Mouse (Mus musculus): ENCODE results near the gene Eif4g1. TPM values are rescaled to one million over a fixed set of nuclear protein-coding genes. Genes with fewer than 3 reads are reported as not detected.

The Eif4g1 gene
- polyA plus RNA-seq, 1 experiment, result 340 TPM

DNA sequence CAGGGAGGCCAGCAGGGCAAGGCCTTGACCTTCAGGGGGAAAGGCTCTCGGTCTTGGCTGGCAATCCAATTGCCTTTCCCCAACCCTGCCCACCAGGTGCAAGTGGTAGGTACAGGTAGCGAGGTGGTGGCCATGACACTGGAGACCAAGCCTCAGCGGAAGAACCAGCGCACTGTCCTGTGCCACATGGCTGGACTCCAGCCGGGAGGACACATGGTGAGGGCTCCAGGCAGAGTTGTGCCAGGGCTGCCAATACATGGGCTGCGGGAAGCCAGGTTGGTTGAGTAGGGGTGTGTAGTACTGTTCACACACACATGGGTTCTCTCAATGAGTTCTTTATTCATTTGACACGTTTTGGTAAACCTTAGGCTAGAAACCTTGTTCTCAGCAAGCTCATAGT is 68.1 kb downstream of the Eif4g1 start:
- Histone ChIP-seq H3K4me3 (ENCODE audit: low read depth, low read length) (no peak overlapping the region), H3K27me3 (ENCODE audit: control insufficient read depth, insufficient read depth, low read length) (peaks cover 20% of the 10 kb centered on the region), H3K4me1 (ENCODE audit: control insufficient read depth, insufficient read depth, insufficient read length, low read length) (peaks cover 6% of the 10 kb centered on the region), H3K36me3 (ENCODE audit: control insufficient read depth, insufficient read depth, low read length) (no peaks in the 10 kb centered on the region), H3K27ac (ENCODE audit: insufficient read depth, low read depth, low read length) (no peak overlapping the region)
- 85% methylated on average over 7 of the region's 7 CpGs for WGBS
- no peak for TF ChIP-seq POLR2A (IDR thresholded peaks at IDR 0.05; ENCODE audit: low read depth, low read length)
- no peak for TF ChIP-seq CTCF (IDR thresholded peaks at IDR 0.05; ENCODE audit: extremely low read depth, insufficient read length, insufficient replicate concordance, low read depth, low read length)

GRCm38 (mm10) chr16:20736823-20737222 is 68.7 kb downstream of the Eif4g1 start:
- Histone ChIP-seq H3K27me3 (ENCODE audit: control insufficient read depth, insufficient read depth, low read length) (peaks cover 20% of the 10 kb centered on the region), H3K4me3 (ENCODE audit: low read depth, low read length) (no peak overlapping the region), H3K36me3 (ENCODE audit: control insufficient read depth, insufficient read depth, low read length) (no peaks in the 10 kb centered on the region), H3K4me1 (ENCODE audit: control insufficient read depth, insufficient read depth, insufficient read length, low read length) (peaks cover 6% of the 10 kb centered on the region), H3K27ac (ENCODE audit: insufficient read depth, low read depth, low read length) (no peak overlapping the region)
- TF ChIP-seq POLR2A (IDR thresholded peaks at IDR 0.05; ENCODE audit: low read depth, low read length) (no peak), CTCF (IDR thresholded peaks at IDR 0.05; ENCODE audit: extremely low read depth, insufficient read length, insufficient replicate concordance, low read depth, low read length) (no peak)
- WGBS, result 85% methylated on average over 5 of the region's 5 CpGs

DNA sequence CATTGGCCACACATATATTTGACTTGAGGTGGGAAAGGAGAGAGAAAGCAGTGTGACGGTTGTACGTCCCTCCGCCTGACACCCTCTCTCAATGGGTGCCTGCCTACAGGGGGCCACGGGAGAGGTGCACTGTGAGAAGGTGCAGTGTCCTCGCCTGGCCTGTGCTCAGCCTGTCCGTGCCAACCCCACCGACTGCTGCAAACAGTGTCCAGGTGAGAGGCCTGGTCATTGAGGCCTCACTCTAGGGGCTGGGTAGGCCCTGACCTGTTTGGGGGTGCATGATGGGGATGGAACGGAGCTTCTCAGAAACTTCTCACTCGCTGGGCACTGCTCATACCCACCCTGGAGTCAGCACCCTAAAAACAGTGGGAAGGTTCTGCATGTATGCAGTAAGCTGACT is 71.7 kb downstream of the Eif4g1 start:
- Histone ChIP-seq H3K36me3 (ENCODE audit: control insufficient read depth, insufficient read depth, low read length) (no peaks in the 10 kb centered on the region), H3K4me1 (ENCODE audit: control insufficient read depth, insufficient read depth, insufficient read length, low read length) (no peaks in the 10 kb centered on the region), H3K4me3 (ENCODE audit: low read depth, low read length) (no peak overlapping the region), H3K27ac (ENCODE audit: insufficient read depth, low read depth, low read length) (no peak overlapping the region), H3K27me3 (ENCODE audit: control insufficient read depth, insufficient read depth, low read length) (no peaks in the 10 kb centered on the region)
- no peak for TF ChIP-seq CTCF (IDR thresholded peaks at IDR 0.05; ENCODE audit: extremely low read depth, insufficient read length, insufficient replicate concordance, low read depth, low read length)
- TF ChIP-seq POLR2A (IDR thresholded peaks at IDR 0.05; ENCODE audit: low read depth, low read length), result no peak
- whole genome bisulfite sequencing, result 92% methylated on average over 9 of the region's 9 CpGs

Other genes with a start within 250 kb of the Eif4g1 start
- 17.7 and 19.1 TPM in 2 replicates for gene Abcc5, start 241.9 kb upstream of the Eif4g1 start, polyA plus RNA-seq (2012; rRNA removed)
- gene Eif2b5, start 169.5 kb upstream of the Eif4g1 start, polyA plus RNA-seq (2012; rRNA removed), result 11.7 and 16.1 TPM in 2 replicates
- 33.8 and 52.4 TPM in 2 replicates for gene Dvl3, start 151.3 kb upstream of the Eif4g1 start, polyA plus RNA-seq (2012; rRNA removed)
- gene Ap2m1, start 132.8 kb upstream of the Eif4g1 start, polyA plus RNA-seq (2012; rRNA removed), result 177 and 508 TPM in 2 replicates
- gene Abcf3, start 119.7 kb upstream of the Eif4g1 start, polyA plus RNA-seq (2012; rRNA removed), result 10.0 and 15.0 TPM in 2 replicates
- 4.6 and 6.8 TPM in 2 replicates for gene Vwa5b2, start 78.8 kb upstream of the Eif4g1 start, polyA plus RNA-seq (2012; rRNA removed)
- 6.6 and 7.2 TPM in 2 replicates for gene Eef1akmt4, start 56.7 kb upstream of the Eif4g1 start, polyA plus RNA-seq (2012; rRNA removed)
- gene Gm49333, start 56.7 kb upstream of the Eif4g1 start, polyA plus RNA-seq (2012; rRNA removed), result 0.08 TPM in 1 of 2 replicates, not detected in the other
- gene Alg3, start 56.6 kb upstream of the Eif4g1 start, polyA plus RNA-seq (2012; rRNA removed), result 16.8 and 18.6 TPM in 2 replicates
- 3.1 and 6.7 TPM in 2 replicates for gene Camk2n2, start 47.0 kb upstream of the Eif4g1 start, polyA plus RNA-seq (2012; rRNA removed)
- gene Ece2, start 38.5 kb upstream of the Eif4g1 start, polyA plus RNA-seq (2012; rRNA removed), result 0.19 and 0.42 TPM in 2 replicates
- 24.5 and 45.0 TPM in 2 replicates for gene Psmd2, start 16.7 kb upstream of the Eif4g1 start, polyA plus RNA-seq (2012; rRNA removed)
- 2.5 and 3.9 TPM in 2 replicates for gene Fam131a, start 24.9 kb downstream of the Eif4g1 start, polyA plus RNA-seq (2012; rRNA removed)
- gene Polr2h, start 49.4 kb downstream of the Eif4g1 start, polyA plus RNA-seq (2012; rRNA removed), result 4.3 and 10.6 TPM in 2 replicates
- gene Clcn2, start 49.4 kb downstream of the Eif4g1 start, polyA plus RNA-seq (2012; rRNA removed), result 102 and 218 TPM in 2 replicates
- 2.2 and 3.3 TPM in 2 replicates for gene Chrd, start 64.8 kb downstream of the Eif4g1 start, polyA plus RNA-seq (2012; rRNA removed)
- 2.0 and 4.0 TPM in 2 replicates for gene Thpo, start 66.2 kb downstream of the Eif4g1 start, polyA plus RNA-seq (2012; rRNA removed)